Mouse (Mus musculus): ENCODE measurements around the gene Dnajc13. TPM values are rescaled to one million over a fixed set of nuclear protein-coding genes. Genes with fewer than 3 reads are reported as not detected.

Dnajc13 gene
- polyA plus RNA-seq, 1 experiment from 2014 or later = 22.6 TPM

GRCm38 (mm10) chr9:104140351-104140750, 122.4 kb downstream of the Dnajc13 start:
- no peaks in the 10 kb centered on the region for H3K36me3 ChIP-seq
- H3K9me3 ChIP-seq = no peaks in the 10 kb centered on the region
- no peak overlapping the region for H3K9ac ChIP-seq
- H3K4me2 ChIP-seq = no peak overlapping the region
- no peak for ATAC-seq (ENCODE audit: low FRiP score, low read depth)
- no peaks in the 10 kb centered on the region for H3K4me1 ChIP-seq (replicated peaks)
- no peak overlapping the region for H3K4me3 ChIP-seq
- 91% methylated on average over 6 of the region's 6 CpGs for WGBS
- H3K27me3 ChIP-seq = no peaks in the 10 kb centered on the region
- H3K27ac ChIP-seq (replicated peaks) = no peak overlapping the region

- no peak overlapping the region for H3K4me2 ChIP-seq
- no peak overlapping the region for H3K9ac ChIP-seq
- no peaks in the 10 kb centered on the region for H3K9me3 ChIP-seq
- 90% methylated on average over 9 of the region's 9 CpGs for WGBS
- H3K27me3 ChIP-seq = no peaks in the 10 kb centered on the region
- no peak overlapping the region for H3K27ac ChIP-seq (replicated peaks)
- H3K4me1 ChIP-seq (replicated peaks) = peaks cover 9% of the 10 kb centered on the region
- H3K4me3 ChIP-seq = no peak overlapping the region
- ATAC-seq (ENCODE audit: low FRiP score, low read depth) = no peak
- H3K36me3 ChIP-seq = no peaks in the 10 kb centered on the region
Observed at GRCm38 (mm10) chr9:104130141-104130755, 132.5 kb downstream of the Dnajc13 start.

- no peaks in the 10 kb centered on the region for H3K9me3 ChIP-seq
Observed at GRCm38 (mm10) chr9:104128110-104128509, 134.6 kb downstream of the Dnajc13 start.

GRCm38 (mm10) chr9:104126833-104127232, 135.9 kb downstream of the Dnajc13 start, which contains the start of gene Ackr4:
Gene Ackr4, minus strand, starts transcription at chr9:104126933.
- H3K4me3 ChIP-seq = no peak within 1 kb of the TSS
- H3K4me2 ChIP-seq = no peak within 1 kb of the TSS
- H3K36me3 ChIP-seq = no peaks in the 10 kb centered on the region
- peaks cover 9% of the 10 kb centered on the region for H3K4me1 ChIP-seq (replicated peaks)
- no peaks in the 10 kb centered on the region for H3K9me3 ChIP-seq
- no peaks in the 10 kb centered on the region for H3K27me3 ChIP-seq
- no peak within 1 kb of the TSS for H3K9ac ChIP-seq
- WGBS = 69% methylated on average over 3 of the region's 3 CpGs
- no peak for ATAC-seq (ENCODE audit: low FRiP score, low read depth)
- H3K27ac ChIP-seq (replicated peaks) = peak within 1 kb of the TSS; percentile 57

More at GRCm38 (mm10) chr9:104128110-104128509, 134.6 kb downstream of the Dnajc13 start:
- ATAC-seq (ENCODE audit: low FRiP score, low read depth) = no peak
- WGBS = 32% methylated on average over 2 of the region's 2 CpGs
- Histone ChIP-seq H3K4me3 (no peak overlapping the region), H3K4me2 (no peak overlapping the region), H3K4me1 (replicated peaks) (peaks cover 9% of the 10 kb centered on the region), H3K27ac (replicated peaks) (peak overlapping the region; percentile 57), H3K9ac (no peak overlapping the region), H3K27me3 (no peaks in the 10 kb centered on the region), H3K36me3 (no peaks in the 10 kb centered on the region)

- no peak overlapping the region for H3K9ac ChIP-seq
- 0 out of 2 replicates have a peak overlapping the region, but pooled peaks have one; percentile 48 for H3K27ac ChIP-seq (replicated peaks)
- H3K4me3 ChIP-seq = no peak overlapping the region
- H3K4me1 ChIP-seq (replicated peaks) = peaks cover 9% of the 10 kb centered on the region
- H3K4me2 ChIP-seq = no peak overlapping the region
- H3K27me3 ChIP-seq = no peaks in the 10 kb centered on the region
- ATAC-seq (ENCODE audit: low FRiP score, low read depth) = no peak
- 38% methylated on average over 5 of the region's 5 CpGs for WGBS
- H3K36me3 ChIP-seq = no peaks in the 10 kb centered on the region
- H3K9me3 ChIP-seq = no peaks in the 10 kb centered on the region
Observed at GRCm38 (mm10) chr9:104123622-104124021, 139.1 kb downstream of the Dnajc13 start.

GRCm38 (mm10) chr9:104123101-104123500, 139.6 kb downstream of the Dnajc13 start:
- Histone ChIP-seq H3K9ac (no peak overlapping the region), H3K27me3 (no peaks in the 10 kb centered on the region), H3K4me3 (no peak overlapping the region), H3K9me3 (no peaks in the 10 kb centered on the region), H3K36me3 (no peaks in the 10 kb centered on the region), H3K27ac (replicated peaks) (0 out of 2 replicates have a peak overlapping the region, but pooled peaks have one; percentile 48), H3K4me1 (replicated peaks) (peaks cover 6% of the 10 kb centered on the region), H3K4me2 (no peak overlapping the region)
- 67% methylated on average over 5 of the region's 5 CpGs for WGBS
- no peak for ATAC-seq (ENCODE audit: low FRiP score, low read depth)

GRCm38 (mm10) chr9:104109151-104109550, 153.6 kb downstream of the Dnajc13 start:
- Histone ChIP-seq H3K27ac (replicated peaks) (no peak overlapping the region), H3K36me3 (no peaks in the 10 kb centered on the region), H3K4me2 (no peak overlapping the region), H3K9me3 (no peaks in the 10 kb centered on the region), H3K27me3 (no peaks in the 10 kb centered on the region), H3K9ac (no peak overlapping the region), H3K4me3 (no peak overlapping the region), H3K4me1 (replicated peaks) (no peaks in the 10 kb centered on the region)
- ATAC-seq (ENCODE audit: low FRiP score, low read depth) = no peak
- WGBS = 92% methylated on average over 5 of the region's 5 CpGs

GRCm38 (mm10) chr9:104108571-104109143, 154.1 kb downstream of the Dnajc13 start:
- H3K4me2 ChIP-seq = no peak overlapping the region
- WGBS = 73% methylated on average over 2 of the region's 2 CpGs

GRCm38 (mm10) chr9:104107482-104107881, 155.2 kb downstream of the Dnajc13 start:
- Histone ChIP-seq H3K4me2 (no peak overlapping the region), H3K36me3 (no peaks in the 10 kb centered on the region), H3K4me3 (no peak overlapping the region), H3K27me3 (no peaks in the 10 kb centered on the region), H3K27ac (replicated peaks) (no peak overlapping the region), H3K9ac (no peak overlapping the region), H3K9me3 (no peaks in the 10 kb centered on the region), H3K4me1 (replicated peaks) (no peaks in the 10 kb centered on the region)
- no peak for ATAC-seq (ENCODE audit: low FRiP score, low read depth)
- 79% methylated on average over 6 of the region's 6 CpGs for WGBS

More at GRCm38 (mm10) chr9:104108571-104109143, 154.1 kb downstream of the Dnajc13 start:
- Histone ChIP-seq H3K9me3 (no peaks in the 10 kb centered on the region), H3K9ac (no peak overlapping the region), H3K27me3 (no peaks in the 10 kb centered on the region), H3K4me1 (replicated peaks) (no peaks in the 10 kb centered on the region), H3K27ac (replicated peaks) (no peak overlapping the region), H3K4me3 (no peak overlapping the region), H3K36me3 (no peaks in the 10 kb centered on the region)
- ATAC-seq (ENCODE audit: low FRiP score, low read depth) = no peak

GRCm38 (mm10) chr9:104106930-104107329, 155.8 kb downstream of the Dnajc13 start:
- no peaks in the 10 kb centered on the region for H3K9me3 ChIP-seq

GRCm38 (mm10) chr9:104104986-104105385, 157.7 kb downstream of the Dnajc13 start:
- H3K9ac ChIP-seq = no peak overlapping the region
- WGBS = 77% methylated on average over 2 of the region's 2 CpGs
- no peaks in the 10 kb centered on the region for H3K36me3 ChIP-seq
- no peak overlapping the region for H3K4me2 ChIP-seq
- H3K27ac ChIP-seq (replicated peaks) = no peak overlapping the region
- no peak for ATAC-seq (ENCODE audit: low FRiP score, low read depth)
- H3K27me3 ChIP-seq = no peaks in the 10 kb centered on the region
- no peaks in the 10 kb centered on the region for H3K4me1 ChIP-seq (replicated peaks)
- H3K4me3 ChIP-seq = no peak overlapping the region
- H3K9me3 ChIP-seq = no peaks in the 10 kb centered on the region

More at GRCm38 (mm10) chr9:104106930-104107329, 155.8 kb downstream of the Dnajc13 start:
- Histone ChIP-seq H3K4me2 (no peak overlapping the region), H3K4me1 (replicated peaks) (no peaks in the 10 kb centered on the region), H3K27ac (replicated peaks) (no peak overlapping the region), H3K27me3 (no peaks in the 10 kb centered on the region), H3K36me3 (no peaks in the 10 kb centered on the region), H3K4me3 (no peak overlapping the region), H3K9ac (no peak overlapping the region)
- 85% methylated on average over 9 of the region's 9 CpGs for WGBS
- no peak for ATAC-seq (ENCODE audit: low FRiP score, low read depth)

GRCm38 (mm10) chr9:104102901-104103300, 159.8 kb downstream of the Dnajc13 start:
- no peak overlapping the region for H3K27ac ChIP-seq (replicated peaks)
- no peaks in the 10 kb centered on the region for H3K36me3 ChIP-seq
- H3K9me3 ChIP-seq = no peaks in the 10 kb centered on the region
- 30% methylated on average over 2 of the region's 2 CpGs for WGBS
- no peak overlapping the region for H3K4me2 ChIP-seq
- no peaks in the 10 kb centered on the region for H3K4me1 ChIP-seq (replicated peaks)
- H3K9ac ChIP-seq = no peak overlapping the region
- H3K4me3 ChIP-seq = no peak overlapping the region
- ATAC-seq (ENCODE audit: low FRiP score, low read depth) = no peak
- no peaks in the 10 kb centered on the region for H3K27me3 ChIP-seq

Data from hindbrain, embryonic 15.5 days (tissue).